Comparison of ENCODE assay signal across 8 mouse cellular contexts in the genomic region with DNA sequence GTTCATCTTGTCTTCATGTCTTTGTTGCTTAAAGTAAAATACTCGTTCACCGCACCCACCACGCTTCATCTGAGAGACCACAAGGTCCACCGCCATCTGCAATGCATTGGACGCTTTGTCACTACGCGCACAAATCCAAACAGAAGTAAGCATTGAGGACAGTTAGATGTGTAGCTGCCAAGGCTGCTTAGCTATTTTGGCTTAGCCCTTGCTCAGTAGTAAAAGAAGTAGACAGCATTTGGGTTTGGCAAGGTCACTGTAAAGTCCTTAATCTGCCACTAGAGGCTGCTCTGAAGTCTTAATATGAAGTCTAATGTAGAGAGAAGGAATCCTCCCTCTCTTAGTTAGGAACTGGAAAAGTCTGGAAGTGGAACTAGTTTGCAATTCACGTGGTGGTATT. TPM values are rescaled to one million over a fixed set of nuclear protein-coding genes. Genes with fewer than 3 reads are reported as not detected.
A peak's percentile ranks its signal among the peaks of the same experiment; 100 is the strongest.
DNase-seq lines count a peak whose midpoint lies in the region; ATAC-seq lines count a peak whose summit lies in the region.

No protein-coding gene starts in this region.

- H3K27me3 ChIP-seq in heart, embryonic 10.5 days (ENCODE audit: insufficient read depth, poor library complexity, severe bottlenecking) = no peaks in the 10 kb centered on the region
- no peaks in the 10 kb centered on the region for H3K27me3 ChIP-seq in kidney, embryonic 14.5 days (ENCODE audit: control insufficient read depth, insufficient read depth, low read length)
- no peaks in the 10 kb centered on the region for H3K27me3 ChIP-seq in midbrain, embryonic 16.5 days (ENCODE audit: control insufficient read depth, insufficient read depth, low read depth, low read length)

- H3K9ac ChIP-seq in kidney, embryonic 14.5 days (ENCODE audit: low read depth, low read length) = no peak overlapping the region
- H3K9ac ChIP-seq in midbrain, embryonic 16.5 days (ENCODE audit: low read depth, low read length) = no peak overlapping the region

- no peaks in the 10 kb centered on the region for H3K9me3 ChIP-seq in heart, embryonic 10.5 days
- no peaks in the 10 kb centered on the region for H3K9me3 ChIP-seq in kidney, embryonic 14.5 days (ENCODE audit: control insufficient read depth, low read length)
- H3K9me3 ChIP-seq in midbrain, embryonic 16.5 days (replicated peaks; ENCODE audit: control insufficient read depth, low read length, poor library complexity, severe bottlenecking) = no peaks in the 10 kb centered on the region

- no peak for ATAC-seq in kidney, embryonic 14.5 days (ENCODE audit: low FRiP score, low TSS enrichment)
- no peak for ATAC-seq in midbrain, embryonic 16.5 days

- H3K4me1 ChIP-seq in heart, embryonic 10.5 days = no peaks in the 10 kb centered on the region
- no peaks in the 10 kb centered on the region for H3K4me1 ChIP-seq in kidney, embryonic 14.5 days (ENCODE audit: control insufficient read depth, insufficient read depth, low read length)
- H3K4me1 ChIP-seq in midbrain, embryonic 16.5 days (ENCODE audit: control insufficient read depth, insufficient read depth, low read length) = no peaks in the 10 kb centered on the region

- H3K4me3 ChIP-seq in heart, embryonic 10.5 days = peak overlapping the region; percentile 45
- H3K4me3 ChIP-seq in kidney, embryonic 14.5 days (ENCODE audit: low read length) = no peak overlapping the region
- H3K4me3 ChIP-seq in midbrain, embryonic 16.5 days (ENCODE audit: low read depth, low read length) = peak overlapping the region; percentile 28

- DNase-seq in adrenal gland, postnatal 10 days = peak; percentile 10
- no peak for DNase-seq in adrenal gland, adult 8-10 months
- peak; percentile 4 for DNase-seq in adrenal gland, postnatal 25 days
- DNase-seq in heart, embryonic 10.5 days (ENCODE audit: low spot score) = no peak
- DNase-seq in left cerebral cortex, postnatal 36 days (ENCODE audit: low spot score in 2 of 2) = no peak
- DNase-seq in frontal cortex, postnatal 10 days (ENCODE audit: low spot score in 2 of 2) = no peak

- H3K36me3 ChIP-seq in heart, embryonic 10.5 days = no peaks in the 10 kb centered on the region
- H3K36me3 ChIP-seq in kidney, embryonic 14.5 days (ENCODE audit: control insufficient read depth, insufficient read depth, low read length) = no peaks in the 10 kb centered on the region
- H3K36me3 ChIP-seq in midbrain, embryonic 16.5 days (ENCODE audit: control insufficient read depth, insufficient read depth, low read length) = no peaks in the 10 kb centered on the region

- 56% methylated on average over 8 of the region's 8 CpGs for WGBS in heart, embryonic 10.5 days
- WGBS in kidney, embryonic 14.5 days = 63% methylated on average over 8 of the region's 8 CpGs
- 65% methylated on average over 8 of the region's 8 CpGs for WGBS in midbrain, embryonic 16.5 days

- peak overlapping the region; percentile 69 for H3K27ac ChIP-seq in heart, embryonic 10.5 days
- H3K27ac ChIP-seq in kidney, embryonic 14.5 days (ENCODE audit: low read depth, low read length) = no peak overlapping the region
- H3K27ac ChIP-seq in midbrain, embryonic 16.5 days (ENCODE audit: low read length) = no peak overlapping the region

- intact Hi-C loops in left cerebral cortex, postnatal 36 days (cut with DNase I) = no loop called here

- H3K4me2 ChIP-seq in kidney, embryonic 14.5 days (replicated peaks; ENCODE audit: low read depth, low read length) = peak overlapping the region; percentile 26; the same call in 1 of the 2 replicates
- H3K4me2 ChIP-seq in midbrain, embryonic 16.5 days (ENCODE audit: low read length) = peak overlapping the region; percentile 42

RNA-seq across cellular contexts. Expression of a gene that starts 57.1 kb away (rescaled TPM):
- under 1 TPM; 0.72 to 0.79 TPM for total RNA-seq in adrenal gland, postnatal 10 days (2021)
- under 1 TPM in 2 of 4 experiments, not detected in 2; 0.12 to 0.31 TPM for total RNA-seq in adrenal gland, adult 8-10 months (2022)
- 0.21 and 0.71 TPM in 2 replicates for total RNA-seq in adrenal gland, postnatal 25 days (2021)
- 35.1 and 60.0 TPM in 2 replicates for polyA plus RNA-seq in heart, embryonic 10.5 days (2016; fragmentation: Nextera tagmentation; extraction: Ambion mirVana)
- 1.7 and 1.8 TPM in 2 replicates for polyA plus RNA-seq in kidney, embryonic 14.5 days (2014; fragmentation: Nextera tagmentation; extraction: Ambion mirVana)
- 29.0 and 37.9 TPM in 2 replicates for polyA plus RNA-seq in midbrain, embryonic 16.5 days (2015; fragmentation: Nextera tagmentation; extraction: Ambion mirVana)
- not detected for total RNA-seq in left cerebral cortex, postnatal 36 days (2021)

Comparison
In these comparisons a context has a peak if more than half of its experiments do, and no peak if none do; other contexts are left out.
1. DNase-seq: peak in adrenal gland, postnatal 10 days (single experiment) and adrenal gland, postnatal 25 days (single experiment); none in adrenal gland, adult 8-10 months (single experiment), heart, embryonic 10.5 days (single experiment), left cerebral cortex, postnatal 36 days (0 of 2) and frontal cortex, postnatal 10 days (0 of 2).